Mouse (Mus musculus): Measurements from ENCODE around the gene 4930512M02Rik. TPM values are rescaled to one million over a fixed set of nuclear protein-coding genes. Genes with fewer than 3 reads are reported as not detected.

The 4930512M02Rik gene
- polyA plus RNA-seq, 2 experiments = not detected

DNA sequence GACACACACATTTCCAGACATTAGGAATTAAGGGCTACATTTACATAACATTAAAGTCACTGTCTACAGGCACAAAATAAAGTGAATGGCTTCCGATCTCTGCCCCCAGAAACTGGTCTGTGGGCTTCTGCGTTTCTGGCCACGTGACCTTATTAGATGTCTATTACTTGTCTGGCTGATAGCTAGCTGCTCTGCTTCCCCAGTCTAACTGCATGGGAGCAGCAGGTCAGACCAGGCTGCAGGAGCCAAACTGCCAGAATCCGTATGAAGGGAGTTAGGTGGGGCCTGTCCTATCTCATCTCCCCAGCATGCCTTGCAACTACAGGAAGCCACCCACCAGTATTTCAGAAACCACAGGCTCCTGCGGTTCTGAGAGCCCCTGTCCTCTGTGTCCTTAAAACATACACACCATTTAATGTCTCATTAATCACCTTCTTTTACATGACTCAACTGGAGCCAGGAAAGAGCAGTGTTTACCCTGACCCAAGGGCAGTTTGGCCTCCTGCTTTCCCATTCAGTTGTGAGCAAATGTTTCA is 29.4 kb upstream of the 4930512M02Rik start:
- DNase-seq (ENCODE audit: low read depth in 3 of 3, low spot score in 3 of 3) (peak; percentile 49 to 50 (median 49)), ATAC-seq (ENCODE audit: insufficient read depth) (peak; percentile 88)
- H3K4me3 ChIP-seq (ENCODE audit: insufficient read depth in 1 of 2, low read depth in 2 of 2, low read length in 2 of 2) = no peak overlapping the region
- peak overlapping the region; percentile 23 for H3K4me2 ChIP-seq (ENCODE audit: low read depth)
- 6% methylated on average over 5 of the region's 5 CpGs for WGBS (ENCODE audit: insufficient replicate concordance)
- H3K9ac ChIP-seq (replicated peaks) = peak overlapping the region; percentile 28
- peak overlapping the region; percentile 44 for H3K27ac ChIP-seq
- no peaks in the 10 kb centered on the region for H3K9me3 ChIP-seq (ENCODE audit: control insufficient read depth, low read length)
- H3K4me1 ChIP-seq (replicated peaks; ENCODE audit: control insufficient read depth in 2 of 2, insufficient read depth in 2 of 2, low read length in 1 of 2) = peaks cover 14 to 29% of the 10 kb centered on the region in 2 experiments
- peak; percentile 55 for TF ChIP-seq EP300 (IDR thresholded peaks at IDR 0.05; ENCODE audit: low read depth)
- TF ChIP-seq CTCF (IDR thresholded peaks at IDR 0.05; ENCODE audit: low read depth) = no peak
- H3K27me3 ChIP-seq (ENCODE audit: control insufficient read depth, insufficient read depth, low read length) = no peaks in the 10 kb centered on the region
- H3K36me3 ChIP-seq (replicated peaks; ENCODE audit: control insufficient read depth, insufficient read depth, low read depth) = no peaks in the 10 kb centered on the region

- no peaks in the 10 kb centered on the region for H3K9me3 ChIP-seq (ENCODE audit: control insufficient read depth, low read length)
- DNase-seq (ENCODE audit: low read depth in 3 of 3, low spot score in 3 of 3) (no peak), ATAC-seq (ENCODE audit: insufficient read depth) (peak; percentile 32; the same call in 1 of the 2 replicates)
- H3K4me3 ChIP-seq (ENCODE audit: insufficient read depth in 1 of 2, low read depth in 2 of 2, low read length in 2 of 2) = no peak overlapping the region
- H3K9ac ChIP-seq (replicated peaks) = no peak overlapping the region; the same call in 1 of the 2 replicates
- no peak for TF ChIP-seq EP300 (IDR thresholded peaks at IDR 0.05; ENCODE audit: low read depth)
- no peak for TF ChIP-seq CTCF (IDR thresholded peaks at IDR 0.05; ENCODE audit: low read depth)
- H3K27ac ChIP-seq = peak overlapping the region; percentile 30
- H3K4me1 ChIP-seq (replicated peaks; ENCODE audit: control insufficient read depth in 2 of 2, insufficient read depth in 2 of 2, low read length in 1 of 2) = peaks cover 14 to 29% of the 10 kb centered on the region in 2 experiments
- no peaks in the 10 kb centered on the region for H3K27me3 ChIP-seq (ENCODE audit: control insufficient read depth, insufficient read depth, low read length)
- WGBS (ENCODE audit: insufficient replicate concordance) = 25% methylated on average over 3 of the region's 3 CpGs
- H3K4me2 ChIP-seq (ENCODE audit: low read depth) = no peak overlapping the region
- no peaks in the 10 kb centered on the region for H3K36me3 ChIP-seq (replicated peaks; ENCODE audit: control insufficient read depth, insufficient read depth, low read depth)
These were observed 28.8 kb upstream of the 4930512M02Rik start for GRCm38 (mm10) chr11:11656388-11656787.

- H3K4me3 ChIP-seq (ENCODE audit: insufficient read depth in 1 of 2, low read depth in 2 of 2, low read length in 2 of 2) = no peak overlapping the region
- ATAC-seq (ENCODE audit: insufficient read depth) (no peak), DNase-seq (ENCODE audit: low read depth in 3 of 3, low spot score in 3 of 3) (no peak)
- TF ChIP-seq EP300 (IDR thresholded peaks at IDR 0.05; ENCODE audit: low read depth) (no peak), CTCF (IDR thresholded peaks at IDR 0.05; ENCODE audit: low read depth) (no peak)
- no peak overlapping the region for H3K9ac ChIP-seq (replicated peaks)
- no peaks in the 10 kb centered on the region for H3K27me3 ChIP-seq (ENCODE audit: control insufficient read depth, insufficient read depth, low read length)
- no peak overlapping the region for H3K4me2 ChIP-seq (ENCODE audit: low read depth)
- H3K4me1 ChIP-seq (replicated peaks; ENCODE audit: control insufficient read depth in 2 of 2, insufficient read depth in 2 of 2, low read length in 1 of 2) = no peaks in the 10 kb centered on the region
- no peaks in the 10 kb centered on the region for H3K36me3 ChIP-seq (replicated peaks; ENCODE audit: control insufficient read depth, insufficient read depth, low read depth)
- H3K27ac ChIP-seq = no peak overlapping the region
- no peaks in the 10 kb centered on the region for H3K9me3 ChIP-seq (ENCODE audit: control insufficient read depth, low read length)
These were observed 16.7 kb upstream of the 4930512M02Rik start for GRCm38 (mm10) chr11:11644303-11644702.

GRCm38 (mm10) chr11:11624073-11624705 is 3.4 kb downstream of the 4930512M02Rik start:
- Histone ChIP-seq H3K4me3 (ENCODE audit: insufficient read depth in 1 of 2, low read depth in 2 of 2, low read length in 2 of 2) (no peak overlapping the region), H3K27me3 (ENCODE audit: control insufficient read depth, insufficient read depth, low read length) (no peaks in the 10 kb centered on the region), H3K36me3 (replicated peaks; ENCODE audit: control insufficient read depth, insufficient read depth, low read depth) (no peaks in the 10 kb centered on the region), H3K4me2 (ENCODE audit: low read depth) (no peak overlapping the region), H3K9ac (replicated peaks) (no peak overlapping the region), H3K4me1 (replicated peaks; ENCODE audit: control insufficient read depth in 2 of 2, insufficient read depth in 2 of 2, low read length in 1 of 2) (no peaks in the 10 kb centered on the region), H3K9me3 (ENCODE audit: control insufficient read depth, low read length) (no peaks in the 10 kb centered on the region), H3K27ac (no peak overlapping the region)
- TF ChIP-seq EP300 (IDR thresholded peaks at IDR 0.05; ENCODE audit: low read depth) (no peak), CTCF (IDR thresholded peaks at IDR 0.05; ENCODE audit: low read depth) (no peak)
- WGBS (ENCODE audit: insufficient replicate concordance) = 14% methylated on average over 4 of the region's 4 CpGs
- no peak for DNase-seq (ENCODE audit: low read depth in 3 of 3, low spot score in 3 of 3)
- ATAC-seq (ENCODE audit: insufficient read depth) = no peak

GRCm38 (mm10) chr11:11609243-11609642 is 18.4 kb downstream of the 4930512M02Rik start:
- TF ChIP-seq CTCF (IDR thresholded peaks at IDR 0.05; ENCODE audit: low read depth) (no peak), EP300 (IDR thresholded peaks at IDR 0.05; ENCODE audit: low read depth) (peak; percentile 31; the same call in 1 of the 2 replicates)
- H3K27ac ChIP-seq = no peak overlapping the region
- peak in 1 of 3 experiments; percentile 22 for DNase-seq (ENCODE audit: low read depth in 3 of 3, low spot score in 3 of 3)
- no peaks in the 10 kb centered on the region for H3K36me3 ChIP-seq (replicated peaks; ENCODE audit: control insufficient read depth, insufficient read depth, low read depth)
- no peaks in the 10 kb centered on the region for H3K27me3 ChIP-seq (ENCODE audit: control insufficient read depth, insufficient read depth, low read length)
- no peaks in the 10 kb centered on the region for H3K4me1 ChIP-seq (replicated peaks; ENCODE audit: control insufficient read depth in 2 of 2, insufficient read depth in 2 of 2, low read length in 1 of 2)
- no peak overlapping the region for H3K4me2 ChIP-seq (ENCODE audit: low read depth)
- peak; percentile 67; the same call in 1 of the 2 replicates for ATAC-seq (ENCODE audit: insufficient read depth)
- H3K9ac ChIP-seq (replicated peaks) = no peak overlapping the region
- WGBS (ENCODE audit: insufficient replicate concordance) = 37% methylated on average over 2 of the region's 2 CpGs
- H3K4me3 ChIP-seq (ENCODE audit: insufficient read depth in 1 of 2, low read depth in 2 of 2, low read length in 2 of 2) = no peak overlapping the region
- H3K9me3 ChIP-seq (ENCODE audit: control insufficient read depth, low read length) = peaks cover 8% of the 10 kb centered on the region
